Mouse (Mus musculus): ENCODE measurements at regions not wholly inside any gene's neighbourhood (a gene's known extent, or its start where the extent isn't known, plus 50 kb on each side); places are given as distances from the start of the nearest gene placed in this dataset.
"Not testable (repeated sequence)": the region's sequence is repeated elsewhere in the genome, so short reads cannot be mapped to it uniquely, and the experiment has no call there.

DNA sequence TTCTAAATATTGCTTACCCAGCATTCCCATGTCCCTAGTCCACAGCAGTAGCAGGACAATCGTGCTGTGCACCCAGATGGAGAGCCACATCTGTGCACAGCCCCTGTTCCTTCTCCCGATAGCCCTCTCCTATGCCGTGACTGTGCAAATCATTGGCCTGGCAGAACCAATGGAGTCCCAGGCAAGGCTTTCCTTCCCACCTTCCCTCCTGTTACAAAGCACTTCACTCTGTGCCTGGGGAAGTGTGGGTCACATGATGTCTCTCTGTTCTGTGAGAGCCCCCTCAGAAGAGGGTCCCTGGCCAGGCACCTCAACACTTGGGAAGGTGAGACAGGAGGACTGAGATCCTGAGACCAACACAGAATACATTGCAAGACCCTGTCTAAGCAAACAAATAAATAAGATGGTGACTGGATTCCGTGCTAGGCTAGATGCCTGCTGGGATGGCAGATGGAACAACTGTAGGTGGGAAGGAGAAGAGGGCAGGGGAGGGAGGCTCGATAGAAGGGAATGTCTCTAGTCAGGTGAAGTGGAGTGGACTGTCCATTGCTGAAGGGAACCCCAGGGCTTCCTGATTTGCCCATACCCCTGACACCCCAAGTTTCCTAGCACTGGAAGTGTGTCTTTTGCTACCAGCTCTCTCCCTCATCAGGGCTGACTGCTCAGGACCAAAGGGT lies 73.5 kb downstream of the Rassf10 start:
- H3K4me1 ChIP-seq (ENCODE audit: insufficient read depth, low read depth, low read length): no peaks in the 10 kb centered on the region
- no peaks in the 10 kb centered on the region for H3K36me3 ChIP-seq (replicated peaks)
- H3K27me3 ChIP-seq (ENCODE audit: insufficient read depth, low read length): no peaks in the 10 kb centered on the region
- DNase-seq (ENCODE audit: low spot score) (no peak), ATAC-seq (ENCODE audit: extremely low read depth, insufficient number of reproducible peaks, low FRiP score, poor library complexity, severe bottlenecking) (no peak)
- H3K4me3 ChIP-seq (ENCODE audit: low read depth, low read length): no peak overlapping the region
- no peaks in the 10 kb centered on the region; the same call in 1 of the 2 replicates for H3K9me3 ChIP-seq (replicated peaks)
- TF ChIP-seq POLR2AphosphoS5 (IDR thresholded peaks at IDR 0.05; ENCODE audit: insufficient replicate concordance, low read depth, low read length) (no peak), CTCF (IDR thresholded peaks at IDR 0.05; ENCODE audit: low read depth, low read length) (no peak), GATA1 (IDR thresholded peaks at IDR 0.05; ENCODE audit: borderline replicate concordance, low read length) (no peak), TAL1 (conservative IDR thresholded peaks at IDR 0.05; ENCODE audit: low read depth, low read length) (no peak), GATA2 (IDR thresholded peaks at IDR 0.05; ENCODE audit: borderline replicate concordance, low read depth, low read length) (no peak)

DNA sequence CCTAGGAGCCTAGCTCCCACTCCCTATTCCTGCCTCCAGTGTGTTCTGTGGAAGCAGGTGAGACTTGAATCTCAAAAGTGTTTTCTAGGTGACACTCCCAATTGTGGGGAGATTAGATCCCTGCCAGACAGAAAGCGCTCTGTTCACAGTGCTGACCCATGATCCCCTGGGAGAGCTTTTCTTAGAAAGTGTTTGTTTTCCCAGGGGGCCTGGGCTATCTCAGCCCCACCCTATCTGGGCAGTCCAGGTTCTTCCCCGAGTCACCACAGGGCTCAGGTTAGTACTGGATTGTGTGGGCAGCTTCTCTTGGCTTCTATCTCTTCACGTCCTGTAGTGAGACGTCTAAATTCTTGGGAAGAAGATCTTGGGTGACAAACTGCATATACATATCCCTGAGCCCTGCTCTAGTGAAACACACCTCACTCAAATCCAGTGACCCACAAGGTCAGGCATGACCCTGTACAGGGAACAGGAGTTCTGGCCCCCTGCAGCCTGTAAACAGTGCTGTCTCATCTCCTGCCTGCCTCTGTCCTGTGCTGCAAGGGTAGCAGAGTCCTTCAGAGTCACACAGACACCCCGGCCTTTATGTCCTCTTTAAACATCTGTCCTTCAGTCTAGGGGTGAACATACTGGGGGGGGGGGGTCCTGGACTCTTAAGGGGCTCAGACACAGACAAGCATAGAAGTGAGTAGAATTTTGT lies 76.4 kb downstream of the Rassf10 start:
- TF ChIP-seq GATA1 (IDR thresholded peaks at IDR 0.05; ENCODE audit: borderline replicate concordance, low read length) (no peak), TAL1 (conservative IDR thresholded peaks at IDR 0.05; ENCODE audit: low read depth, low read length) (no peak), CTCF (IDR thresholded peaks at IDR 0.05; ENCODE audit: low read depth, low read length) (no peak), GATA2 (IDR thresholded peaks at IDR 0.05; ENCODE audit: borderline replicate concordance, low read depth, low read length) (no peak), POLR2AphosphoS5 (IDR thresholded peaks at IDR 0.05; ENCODE audit: insufficient replicate concordance, low read depth, low read length) (no peak)
- Histone ChIP-seq H3K4me3 (ENCODE audit: low read depth, low read length) (no peak overlapping the region), H3K27me3 (ENCODE audit: insufficient read depth, low read length) (no peaks in the 10 kb centered on the region), H3K36me3 (replicated peaks) (no peaks in the 10 kb centered on the region), H3K4me1 (ENCODE audit: insufficient read depth, low read depth, low read length) (no peaks in the 10 kb centered on the region), H3K9me3 (replicated peaks) (peaks cover 6% of the 10 kb centered on the region)
- DNase-seq (ENCODE audit: low spot score): no peak
- ATAC-seq (ENCODE audit: extremely low read depth, insufficient number of reproducible peaks, low FRiP score, poor library complexity, severe bottlenecking): no peak

DNA sequence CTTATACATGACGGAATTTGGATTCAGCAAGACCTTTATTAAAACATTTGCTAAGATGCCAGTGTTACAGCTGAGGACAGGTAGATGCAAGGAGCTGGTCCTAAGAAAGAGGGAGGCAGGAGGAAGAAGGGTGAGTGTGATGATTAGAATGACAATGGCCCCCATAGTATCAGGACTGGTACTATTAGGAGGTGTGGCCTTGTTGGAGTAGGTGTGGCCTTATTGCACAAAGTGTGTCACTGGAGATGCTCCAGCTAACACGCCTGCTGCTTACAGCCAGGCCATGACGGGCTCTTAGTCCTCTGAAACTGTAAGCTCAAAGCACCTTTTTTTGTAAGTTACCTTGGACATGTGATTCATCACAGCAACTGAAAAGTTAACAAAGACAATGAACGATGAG lies 82.0 kb downstream of the Rassf10 start:
- no peak for DNase-seq (ENCODE audit: low spot score)
- Histone ChIP-seq H3K36me3 (replicated peaks) (no peaks in the 10 kb centered on the region), H3K9me3 (replicated peaks) (peaks cover 6% of the 10 kb centered on the region), H3K4me1 (ENCODE audit: insufficient read depth, low read depth, low read length) (no peaks in the 10 kb centered on the region), H3K4me3 (ENCODE audit: low read depth, low read length) (no peak overlapping the region), H3K27me3 (ENCODE audit: insufficient read depth, low read length) (no peaks in the 10 kb centered on the region)
- TF ChIP-seq TAL1 (conservative IDR thresholded peaks at IDR 0.05; ENCODE audit: low read depth, low read length) (no peak), CTCF (IDR thresholded peaks at IDR 0.05; ENCODE audit: low read depth, low read length) (no peak), GATA1 (IDR thresholded peaks at IDR 0.05; ENCODE audit: borderline replicate concordance, low read length) (no peak), POLR2AphosphoS5 (IDR thresholded peaks at IDR 0.05; ENCODE audit: insufficient replicate concordance, low read depth, low read length) (no peak), GATA2 (IDR thresholded peaks at IDR 0.05; ENCODE audit: borderline replicate concordance, low read depth, low read length) (no peak)
- ATAC-seq (ENCODE audit: extremely low read depth, insufficient number of reproducible peaks, low FRiP score, poor library complexity, severe bottlenecking): no peak

DNA sequence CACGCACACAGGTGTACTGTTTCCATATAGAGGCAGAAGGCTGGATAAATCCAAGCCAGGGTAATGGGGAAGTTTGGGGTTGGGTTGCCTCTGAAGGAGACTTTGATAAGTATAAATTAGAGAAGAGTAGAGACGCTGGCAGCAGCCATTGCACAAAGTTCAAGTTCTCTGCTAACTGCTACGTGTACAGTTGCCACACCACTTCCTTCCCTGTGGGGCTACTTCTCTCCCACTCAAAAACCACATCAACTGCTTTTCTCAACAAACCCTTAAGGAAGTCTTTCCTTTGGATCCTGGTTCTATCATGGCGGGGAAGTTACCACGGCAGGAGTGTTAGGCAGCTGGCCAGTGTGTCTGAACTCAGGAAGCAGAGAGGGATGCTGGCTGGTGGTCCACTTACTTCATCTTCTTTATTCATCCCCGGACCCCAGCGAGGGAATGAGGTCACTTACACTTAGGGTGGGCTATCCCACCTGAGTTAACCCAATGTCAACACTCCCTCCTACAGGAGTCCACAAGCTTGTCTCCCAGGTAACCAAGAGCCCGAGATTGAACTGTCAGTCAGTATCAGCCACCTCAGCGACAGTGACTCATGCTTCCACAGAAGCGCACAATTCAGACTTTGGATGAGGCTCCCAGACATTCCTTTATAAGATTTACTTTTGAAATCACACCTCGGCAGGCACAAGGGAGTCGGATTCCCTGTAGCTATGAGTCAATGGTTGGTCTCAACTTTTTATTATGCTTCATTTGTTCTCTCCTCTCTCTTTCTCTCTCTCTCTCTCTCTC lies 84.3 kb downstream of the Rassf10 start:
- H3K36me3 ChIP-seq (replicated peaks): no peaks in the 10 kb centered on the region
- H3K9me3 ChIP-seq (replicated peaks): peaks cover 12% of the 10 kb centered on the region
- H3K27me3 ChIP-seq (ENCODE audit: insufficient read depth, low read length): peaks cover 2% of the 10 kb centered on the region; the same call in 1 of the 2 replicates
- no peak for ATAC-seq (ENCODE audit: extremely low read depth, insufficient number of reproducible peaks, low FRiP score, poor library complexity, severe bottlenecking)
- H3K4me3 ChIP-seq (ENCODE audit: low read depth, low read length): no peak overlapping the region
- no peak for TF ChIP-seq GATA2 (IDR thresholded peaks at IDR 0.05; ENCODE audit: borderline replicate concordance, low read depth, low read length)
- no peak for TF ChIP-seq CTCF (IDR thresholded peaks at IDR 0.05; ENCODE audit: low read depth, low read length)
- no peak for TF ChIP-seq GATA1 (IDR thresholded peaks at IDR 0.05; ENCODE audit: borderline replicate concordance, low read length)
- no peak for TF ChIP-seq POLR2AphosphoS5 (IDR thresholded peaks at IDR 0.05; ENCODE audit: insufficient replicate concordance, low read depth, low read length)
- no peak for TF ChIP-seq TAL1 (conservative IDR thresholded peaks at IDR 0.05; ENCODE audit: low read depth, low read length)
- DNase-seq (ENCODE audit: low spot score): no peak
- no peaks in the 10 kb centered on the region; the same call in 1 of the 2 replicates for H3K4me1 ChIP-seq (ENCODE audit: insufficient read depth, low read depth, low read length)

DNA sequence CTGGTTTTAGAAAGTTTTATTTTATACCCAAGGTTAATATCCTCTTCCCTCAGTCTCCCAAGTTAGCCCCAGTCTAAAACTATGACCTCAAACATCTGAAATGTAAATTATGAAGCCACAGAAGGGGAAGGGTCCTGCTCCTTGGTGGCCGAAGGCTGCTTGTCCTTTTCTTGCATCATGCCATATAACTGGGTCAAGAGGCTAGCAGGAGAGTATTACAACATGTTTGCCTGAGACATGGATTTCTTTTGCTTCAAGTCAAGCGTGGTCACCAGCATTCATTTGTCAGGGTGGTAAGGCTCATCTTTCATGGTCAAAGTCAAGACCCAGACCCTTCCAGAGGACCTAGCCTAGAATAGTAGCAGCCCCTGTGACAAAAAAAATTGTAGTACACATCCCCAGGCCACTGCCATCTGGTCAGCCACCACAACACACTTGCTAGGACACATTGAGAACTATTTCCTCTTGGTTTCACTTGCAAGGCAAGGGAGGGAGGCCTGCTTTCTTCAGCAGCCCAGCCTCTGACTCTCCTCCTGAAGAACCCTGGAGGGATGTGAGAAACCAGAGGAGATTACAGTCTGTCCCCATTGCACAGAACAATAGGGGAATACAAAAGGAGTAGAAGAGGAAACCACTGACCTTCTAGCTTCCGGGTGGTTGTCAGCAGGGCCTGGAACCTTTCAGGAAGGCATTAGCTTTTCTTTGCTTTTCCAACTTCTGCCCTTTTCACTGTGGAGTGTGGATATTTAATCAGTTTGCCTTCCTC lies 85.3 kb downstream of the Rassf10 start:
- peaks cover 2% of the 10 kb centered on the region; the same call in 1 of the 2 replicates for H3K27me3 ChIP-seq (ENCODE audit: insufficient read depth, low read length)
- DNase-seq (ENCODE audit: low spot score) (no peak), ATAC-seq (ENCODE audit: extremely low read depth, insufficient number of reproducible peaks, low FRiP score, poor library complexity, severe bottlenecking) (no peak)
- no peaks in the 10 kb centered on the region for H3K36me3 ChIP-seq (replicated peaks)
- H3K4me3 ChIP-seq (ENCODE audit: low read depth, low read length): no peak overlapping the region
- no peaks in the 10 kb centered on the region; the same call in 1 of the 2 replicates for H3K4me1 ChIP-seq (ENCODE audit: insufficient read depth, low read depth, low read length)
- H3K9me3 ChIP-seq (replicated peaks): peaks cover 12% of the 10 kb centered on the region
- TF ChIP-seq POLR2AphosphoS5 (IDR thresholded peaks at IDR 0.05; ENCODE audit: insufficient replicate concordance, low read depth, low read length): no peak
- no peak for TF ChIP-seq TAL1 (conservative IDR thresholded peaks at IDR 0.05; ENCODE audit: low read depth, low read length)
- no peak for TF ChIP-seq GATA1 (IDR thresholded peaks at IDR 0.05; ENCODE audit: borderline replicate concordance, low read length)
- no peak for TF ChIP-seq CTCF (IDR thresholded peaks at IDR 0.05; ENCODE audit: low read depth, low read length)
- no peak for TF ChIP-seq GATA2 (IDR thresholded peaks at IDR 0.05; ENCODE audit: borderline replicate concordance, low read depth, low read length)

DNA sequence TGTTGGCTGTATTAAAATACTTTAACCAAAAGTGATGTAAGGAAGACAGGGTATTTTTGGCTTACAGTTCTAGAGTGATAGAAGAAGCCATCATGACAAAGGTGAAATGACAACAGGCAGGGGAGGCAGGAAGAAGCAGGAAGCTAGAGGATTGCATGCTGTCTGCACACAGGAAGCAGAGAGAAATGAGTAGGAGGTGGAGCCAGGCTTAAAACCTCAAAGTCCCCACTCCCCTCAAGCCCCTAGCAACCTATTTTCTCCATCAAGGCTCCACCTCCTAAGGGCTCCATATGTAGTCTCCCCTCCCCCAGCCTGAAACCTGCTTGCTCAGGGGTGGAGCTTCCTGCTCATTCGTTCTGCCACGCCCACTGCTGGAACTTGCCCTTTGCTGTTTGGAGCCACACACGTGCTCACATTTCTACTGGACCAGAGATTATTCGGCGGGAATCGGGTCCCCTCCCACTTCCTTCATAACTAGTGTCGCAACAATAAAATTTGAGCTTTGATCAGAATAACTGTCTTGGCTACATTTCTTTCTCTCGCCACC lies 91.9 kb downstream of the Rassf10 start:
- not testable (repeated sequence) for H3K27me3 ChIP-seq (ENCODE audit: insufficient read depth, low read length); H3K4me3 ChIP-seq (ENCODE audit: low read depth, low read length); H3K36me3 ChIP-seq (replicated peaks); DNase-seq (ENCODE audit: low spot score); H3K9me3 ChIP-seq (replicated peaks); ATAC-seq (ENCODE audit: extremely low read depth, insufficient number of reproducible peaks, low FRiP score, poor library complexity, severe bottlenecking); H3K4me1 ChIP-seq (ENCODE audit: insufficient read depth, low read depth, low read length)

All from G1E (cell line).